Mouse (Mus musculus): ENCODE results near the gene Sik3.

DNA sequence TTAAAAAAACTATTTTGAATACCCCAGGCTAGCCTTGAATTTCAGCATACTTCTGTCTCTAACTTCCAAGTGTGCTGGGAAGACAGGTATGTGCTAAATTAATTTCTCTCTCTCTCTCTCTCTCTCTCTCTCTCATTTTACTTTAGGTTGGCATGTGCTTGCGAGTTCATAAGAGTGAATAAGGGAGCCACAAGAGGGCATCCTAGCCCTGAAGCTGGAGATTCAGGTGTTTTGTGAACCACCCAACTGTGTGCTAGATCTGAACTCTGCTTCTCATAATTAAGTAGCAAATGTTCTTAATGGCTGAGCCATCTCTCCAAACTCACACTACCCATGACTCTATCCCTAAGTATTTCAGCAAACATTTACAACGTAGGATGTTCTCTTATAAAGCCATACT is 35.7 kb upstream of the Sik3 start:
- peak; percentile 47 for TF ChIP-seq CTCF (IDR thresholded peaks at IDR 0.05)
- no peak for TF ChIP-seq EP300 (IDR thresholded peaks at IDR 0.05)

Measured in lung, postnatal 0 days (tissue).